Mouse (Mus musculus) adrenal gland, adult 18-20 months (tissue): ENCODE data around the gene Gm2035. TPM values are rescaled to one million over a fixed set of nuclear protein-coding genes. Genes with fewer than 3 reads are reported as not detected.
"Not testable (repeated sequence)": the region's sequence is repeated elsewhere in the genome, so short reads cannot be mapped to it uniquely, and the experiment has no call there.

Experiments used
- DNase-seq, 2 experiments: peaks; one replicate each; pipeline ENCODE4 v3.0.0; 2021 to 2022; ENCODE audit warnings: low spot score in 2 of 2
- long read RNA-seq, 2 experiments: library from polyadenylated mRNA; stranded (forward); transcript quantifications; one replicate each; pipeline ENCODE4 v2.0.0; 2021
- total RNA-seq, 2 experiments: library from RNA; stranded (reverse); gene quantifications; 1 replicate in 1 of 2; 2 replicates in 1 of 2; pipeline ENCODE4 v1.2.3; 2021

Gm2035 gene
- total RNA-seq, result not detected
- long read RNA-seq, experiment 1, result 0 reads
- long read RNA-seq, experiment 2, result 0 reads

DNA sequence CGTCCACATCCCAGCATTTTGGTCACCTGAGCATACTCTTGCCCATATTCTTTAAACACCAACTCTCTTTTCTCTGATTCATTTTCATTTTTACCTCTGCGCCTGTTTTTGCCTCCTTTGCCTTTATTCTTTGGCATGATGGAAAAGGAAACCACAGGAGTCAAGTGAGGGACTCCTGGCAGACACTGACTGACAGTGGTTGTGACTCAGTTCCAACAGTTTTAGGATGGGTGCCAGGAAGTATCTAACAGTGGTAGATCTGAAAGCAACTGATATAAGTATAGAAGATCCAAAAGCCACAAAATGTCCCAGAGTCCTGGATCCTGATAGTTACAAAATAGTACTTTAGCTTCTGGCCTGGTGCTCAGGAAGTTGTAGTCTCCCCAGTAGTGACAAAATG, at the start of gene Gm2035:
Gm2035 (minus strand) TSS at position 137 of the 400 bp plus-strand sequence.
- DNase-seq, result not testable (repeated sequence)

DNA sequence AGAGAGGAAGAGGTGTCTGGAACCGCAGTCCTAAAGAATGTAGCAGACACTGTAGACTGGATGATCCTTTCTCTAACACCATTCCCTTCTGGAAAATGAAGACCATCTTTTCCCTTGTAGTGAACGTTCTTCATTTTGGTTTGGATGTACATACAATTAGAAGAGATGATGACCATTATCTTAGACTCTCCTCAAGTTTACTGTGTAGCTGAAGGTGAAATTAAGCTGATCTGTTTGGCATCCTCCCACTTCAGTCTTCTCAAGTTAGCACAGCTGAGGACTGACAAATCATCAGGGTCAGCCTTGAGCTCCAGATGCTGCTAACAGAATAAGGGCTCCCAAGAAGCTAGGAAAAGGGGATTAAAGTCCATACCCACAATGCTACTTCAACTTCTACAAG, 34.1 kb upstream of the Gm2035 start, which contains the start of gene Gm2042:
Gm2042 (plus strand) TSS at position 301 of the 400 bp plus-strand sequence.
- DNase-seq, result not testable (repeated sequence)

- DNase-seq, result not testable (repeated sequence)
These were observed 24.6 kb downstream of the Gm2035 start, which contains the start of gene Gm2022 for GRCm38 (mm10) chr12:87895070-87895469. Gm2022 (plus strand) TSS chr12:87895370.

GRCm38 (mm10) chr12:87873772-87874171, 45.9 kb downstream of the Gm2035 start, which contains the start of gene Gm2016:
Gm2016 (plus strand) TSS chr12:87874072.
- DNase-seq, result not testable (repeated sequence)

Other genes with a start within 250 kb of the Gm2035 start
- gene Gm21319, start 144.1 kb downstream of the Gm2035 start, total RNA-seq, result not detected
- not detected for gene Gm21936, start 124.3 kb downstream of the Gm2035 start, total RNA-seq
- gene BB287469, start 103.3 kb downstream of the Gm2035 start, total RNA-seq, result not detected
- not detected for gene Gm2001, start 77.5 kb downstream of the Gm2035 start, total RNA-seq
- not detected for gene Gm2016, start 45.8 kb downstream of the Gm2035 start, total RNA-seq
- not detected for gene Gm2022, start 24.5 kb downstream of the Gm2035 start, total RNA-seq
- not detected for gene Gm2042, start 34.2 kb upstream of the Gm2035 start, total RNA-seq
- not detected for gene Gm2075, start 92.0 kb upstream of the Gm2035 start, total RNA-seq
- not detected for gene Gm6803, start 98.9 kb upstream of the Gm2035 start, total RNA-seq
- not detected for gene Gm2056, start 107.1 kb upstream of the Gm2035 start, total RNA-seq
- not detected for gene Gm16368, start 163.8 kb upstream of the Gm2035 start, total RNA-seq